Mouse (Mus musculus) layer of hippocampus, postnatal 36 days (tissue): ENCODE results near the gene A630001G21Rik. TPM values are rescaled to one million over a fixed set of nuclear protein-coding genes. Genes with fewer than 3 reads are reported as not detected.

Experiments used
- microRNA-seq, 2 experiments: library from miRNA; unstranded; fragments of <30 nt; microRNA quantifications; one replicate each; pipeline ENCODE4 v1.2.0; 2021
- total RNA-seq, 2 experiments: library from RNA; stranded (reverse); gene quantifications; 2 replicates each; pipeline ENCODE4 v1.2.3; 2021

A630001G21Rik gene
- total RNA-seq, 2 experiments from 2014 or later = 0.38 to 0.52 TPM

Small RNAs within 50 kb of the gene (microRNA-seq; reads per million reads assigned to microRNA genes)
- gene Gm25472 (0 reads per million in 2 experiments), gene Mir8096 (0 reads per million in 2 experiments)

Other genes with a start within 250 kb of the A630001G21Rik start
- gene G530012D18Rik, start 203.0 kb downstream of the A630001G21Rik start, total RNA-seq = not detected
- gene Sp110, start 179.8 kb downstream of the A630001G21Rik start, total RNA-seq = 1 to 10 TPM in 1 of 2 experiments, under 1 TPM in 1; 0.78 to 1.0 TPM
- under 1 TPM; 0.43 to 0.77 TPM for gene Sp140, start 178.3 kb downstream of the A630001G21Rik start, total RNA-seq
- 1 to 10 TPM; 2.6 to 3.0 TPM for gene Sp100, start 128.7 kb downstream of the A630001G21Rik start, total RNA-seq
- 100 to 1,000 TPM; 142 to 153 TPM for gene Cab39, start 14.8 kb upstream of the A630001G21Rik start, total RNA-seq
- gene Itm2c, start 115.6 kb upstream of the A630001G21Rik start, total RNA-seq = 100 to 1,000 TPM; 719 to 827 TPM
- gene 4933407L21Rik, start 149.8 kb upstream of the A630001G21Rik start, total RNA-seq = 1 to 10 TPM; 3.0 to 3.4 TPM
- not detected for gene Gpr55, start 182.4 kb upstream of the A630001G21Rik start, total RNA-seq
- 1 to 10 TPM in 1 of 2 experiments, under 1 TPM in 1; 0.35 to 1.3 TPM for gene Spata3, start 238.2 kb upstream of the A630001G21Rik start, total RNA-seq